Mouse (Mus musculus): ENCODE measurements around the gene Tex38.

- no peak for TF ChIP-seq CTCF (IDR thresholded peaks at IDR 0.05; ENCODE audit: control insufficient read depth, insufficient read depth, insufficient read length)
- no peak for TF ChIP-seq MAX (IDR thresholded peaks at IDR 0.05)
- no peak for TF ChIP-seq CEBPB (IDR thresholded peaks at IDR 0.05; ENCODE audit: low read depth)
- TF ChIP-seq USF1 (IDR thresholded peaks at IDR 0.05; ENCODE audit: low read depth) = no peak
Observed at GRCm38 (mm10) chr4:115738481-115738985, 42.3 kb downstream of the Tex38 start.

Data from C2C12 (cell line).